Mouse (Mus musculus) neural tube, embryonic 13.5 days (tissue): ENCODE results near the gene Samd1. TPM values are rescaled to one million over a fixed set of nuclear protein-coding genes. Genes with fewer than 3 reads are reported as not detected.

Source experiments
- ATAC-seq: fragments of 200-750 bp; cut with Nextera tagmentation; 2 replicates; pipeline ENCODE4 v1.8.0; 2017; ENCODE audit warnings: low read depth, mild to moderate bottlenecking, moderate TSS enrichment, moderate library complexity
- H3K27ac ChIP-seq: fragments of 300-500 bp; sonication (generic); replicated peaks from 2 replicates; pipeline ENCODE4 v1.5.1; 2015; ENCODE audit warnings: moderate library complexity, mild to moderate bottlenecking, inconsistent platforms
- H3K27me3 ChIP-seq: fragments of 300-500 bp; sonication (generic); 2 replicates; pipeline ENCODE4 v1.6.1; 2015; ENCODE audit warnings: mild to moderate bottlenecking, inconsistent platforms
- H3K36me3 ChIP-seq: fragments of 300-500 bp; sonication (generic); 2 replicates; pipeline ENCODE4 v1.6.1; 2015; ENCODE audit warnings: mild to moderate bottlenecking, inconsistent platforms
- H3K4me1 ChIP-seq: fragments of 300-500 bp; sonication (generic); replicated peaks from 2 replicates; pipeline ENCODE4 v1.6.1; 2015; ENCODE audit warnings: inconsistent platforms
- H3K4me2 ChIP-seq: fragments of 300-500 bp; sonication (generic); 2 replicates; pipeline ENCODE4 v1.6.1; 2015; ENCODE audit warnings: inconsistent platforms, mild to moderate bottlenecking, moderate library complexity
- H3K4me3 ChIP-seq: fragments of 300-500 bp; sonication (generic); 2 replicates; pipeline ENCODE4 v1.5.1; 2015; ENCODE audit warnings: mild to moderate bottlenecking, inconsistent platforms
- H3K9ac ChIP-seq: fragments of 300-500 bp; sonication (generic); 2 replicates; pipeline ENCODE4 v1.6.1; 2015; ENCODE audit warnings: moderate library complexity, mild to moderate bottlenecking, inconsistent platforms
- H3K9me3 ChIP-seq: fragments of 300-500 bp; sonication (generic); 2 replicates; pipeline ENCODE4 v1.6.1; 2016; ENCODE audit warnings: inconsistent platforms
- WGBS: fragments of 180-500 bp; shearing (Covaris S2); methylation state at CpG from one replicate; pipeline ENCODE4 v1.1.7; 2015; 5-methylcytosine and 5-hydroxymethylcytosine counted together
- polyA plus RNA-seq: library from polyadenylated mRNA; unstranded; fragments of >200 nt; fragmentation: Nextera tagmentation; extraction: Ambion mirVana; gene quantifications from 2 replicates; pipeline ENCODE4 v1.2.1, GENCODE M21; 2015

Gene Samd1
- 8.0 and 8.3 TPM in 2 replicates for polyA plus RNA-seq

DNA sequence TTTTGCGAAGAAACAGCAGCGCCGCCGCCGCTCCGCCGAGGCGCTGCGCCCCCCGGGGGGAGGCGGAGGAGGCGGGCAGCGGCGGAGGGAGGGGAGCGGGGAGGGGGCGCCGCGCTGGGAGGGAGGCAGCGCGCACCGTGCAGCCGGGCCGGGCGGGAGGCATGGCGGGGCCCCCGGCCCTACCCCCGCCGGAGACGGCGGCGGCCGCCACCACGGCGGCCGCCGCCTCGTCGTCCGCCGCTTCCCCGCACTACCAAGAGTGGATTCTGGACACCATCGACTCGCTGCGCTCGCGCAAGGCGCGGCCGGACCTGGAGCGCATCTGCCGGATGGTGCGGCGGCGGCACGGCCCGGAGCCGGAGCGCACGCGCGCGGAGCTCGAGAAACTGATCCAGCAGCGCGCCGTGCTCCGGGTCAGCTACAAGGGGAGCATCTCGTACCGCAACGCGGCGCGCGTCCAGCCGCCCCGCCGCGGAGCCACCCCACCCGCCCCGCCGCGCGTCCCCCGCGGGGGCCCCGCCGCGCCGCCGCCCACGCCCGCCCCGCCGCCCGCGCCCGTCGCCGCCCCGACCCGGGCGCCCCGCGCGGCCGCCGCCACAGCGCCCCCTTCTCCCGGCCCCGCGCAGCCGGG lies at the start of gene Samd1:
Samd1 (plus strand) TSS at position 162 of the 631 bp plus-strand sequence.
- WGBS: 2% methylated on average over 49 of the region's 112 CpGs

GRCm38 (mm10) chr8:83954749-83955105 lies 42.7 kb upstream of the Samd1 start:
- H3K4me1 ChIP-seq: peaks cover 16% of the 10 kb centered on the region
- peak overlapping the region; percentile 59 for H3K4me3 ChIP-seq
- peak overlapping the region; percentile 69 for H3K9ac ChIP-seq
- H3K27me3 ChIP-seq: no peaks in the 10 kb centered on the region
- H3K27ac ChIP-seq: peak overlapping the region; percentile 74
- ATAC-seq: no peak
- no peaks in the 10 kb centered on the region for H3K36me3 ChIP-seq
- peak overlapping the region; percentile 94 for H3K4me2 ChIP-seq
- 1% methylated on average over 14 of the region's 14 CpGs for WGBS
- H3K9me3 ChIP-seq: no peaks in the 10 kb centered on the region

More for the DNA sequence above, at the start of gene Samd1:
- Histone ChIP-seq H3K4me2 (peak within 1 kb of the TSS; percentile 81), H3K27me3 (peaks cover 29% of the 10 kb centered on the region), H3K27ac (peak within 1 kb of the TSS; percentile 97), H3K9me3 (no peaks in the 10 kb centered on the region), H3K4me1 (peaks cover 33% of the 10 kb centered on the region), H3K36me3 (peaks cover 36% of the 10 kb centered on the region), H3K9ac (peak within 1 kb of the TSS; percentile 91), H3K4me3 (peak within 1 kb of the TSS; percentile 79)
- peak; percentile 12; the same call in 1 of the 2 replicates for ATAC-seq

GRCm38 (mm10) chr8:83955106-83955957 lies 42.1 kb upstream of the Samd1 start, which contains the start of the genes Gm10644 and Asf1b:
Gene Gm10644 (minus strand): TSS chr8:83955205.
Gene Asf1b (plus strand): TSS chr8:83955507.
- peaks cover 16% of the 10 kb centered on the region for H3K4me1 ChIP-seq
- H3K4me2 ChIP-seq: peak within 1 kb of the TSS; percentile 94
- peak; percentile 100 for ATAC-seq
- H3K9me3 ChIP-seq: no peaks in the 10 kb centered on the region
- H3K27ac ChIP-seq: peak within 1 kb of the TSS; percentile 74
- under 1% methylated on average over 75 of the region's 75 CpGs for WGBS
- H3K9ac ChIP-seq: peak within 1 kb of the TSS; percentile 69
- no peaks in the 10 kb centered on the region for H3K27me3 ChIP-seq
- peak within 1 kb of the TSS; percentile 59 for H3K4me3 ChIP-seq
- no peaks in the 10 kb centered on the region for H3K36me3 ChIP-seq

- H3K9ac ChIP-seq: peak overlapping the region; percentile 68
- ATAC-seq: no peak; the same call in 1 of the 2 replicates
- under 1% methylated on average over 15 of the region's 15 CpGs for WGBS
These were observed 41.6 kb upstream of the Samd1 start for GRCm38 (mm10) chr8:83955958-83956218.

DNA sequence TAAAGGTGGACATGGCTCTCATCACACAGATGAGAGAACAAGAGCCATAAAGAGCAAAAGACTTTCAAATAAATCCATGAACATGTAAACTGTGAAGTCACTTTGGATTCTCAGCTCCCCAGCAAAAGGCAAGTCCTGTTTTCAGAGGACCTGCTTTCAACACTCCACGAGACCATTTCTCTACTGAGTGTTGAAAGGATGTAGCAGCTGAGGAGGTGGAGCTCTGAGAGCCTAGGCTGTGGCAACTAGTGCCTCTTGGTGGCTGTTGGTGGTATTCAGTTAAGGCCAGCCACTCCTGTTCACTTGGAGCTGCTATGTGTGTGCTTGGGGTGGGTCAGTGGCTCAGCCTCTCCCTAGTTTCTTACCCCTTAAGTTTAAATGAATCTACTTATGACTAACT lies 40.7 kb upstream of the Samd1 start:
- 41% methylated on average over 1 of the region's 1 CpGs for WGBS
- H3K36me3 ChIP-seq: no peaks in the 10 kb centered on the region
- H3K9me3 ChIP-seq: no peaks in the 10 kb centered on the region
- H3K4me1 ChIP-seq: peaks cover 16% of the 10 kb centered on the region
- H3K27ac ChIP-seq: no peak overlapping the region
- ATAC-seq: no peak
- no peaks in the 10 kb centered on the region for H3K27me3 ChIP-seq
- H3K9ac ChIP-seq: no peak overlapping the region
- H3K4me2 ChIP-seq: peak overlapping the region; percentile 94
- peak overlapping the region; percentile 59 for H3K4me3 ChIP-seq

More at GRCm38 (mm10) chr8:83955958-83956218, 41.6 kb upstream of the Samd1 start:
- Histone ChIP-seq H3K4me1 (peaks cover 16% of the 10 kb centered on the region), H3K27ac (no peak overlapping the region), H3K27me3 (no peaks in the 10 kb centered on the region), H3K4me3 (peak overlapping the region; percentile 59), H3K36me3 (no peaks in the 10 kb centered on the region), H3K9me3 (no peaks in the 10 kb centered on the region), H3K4me2 (peak overlapping the region; percentile 94)

DNA sequence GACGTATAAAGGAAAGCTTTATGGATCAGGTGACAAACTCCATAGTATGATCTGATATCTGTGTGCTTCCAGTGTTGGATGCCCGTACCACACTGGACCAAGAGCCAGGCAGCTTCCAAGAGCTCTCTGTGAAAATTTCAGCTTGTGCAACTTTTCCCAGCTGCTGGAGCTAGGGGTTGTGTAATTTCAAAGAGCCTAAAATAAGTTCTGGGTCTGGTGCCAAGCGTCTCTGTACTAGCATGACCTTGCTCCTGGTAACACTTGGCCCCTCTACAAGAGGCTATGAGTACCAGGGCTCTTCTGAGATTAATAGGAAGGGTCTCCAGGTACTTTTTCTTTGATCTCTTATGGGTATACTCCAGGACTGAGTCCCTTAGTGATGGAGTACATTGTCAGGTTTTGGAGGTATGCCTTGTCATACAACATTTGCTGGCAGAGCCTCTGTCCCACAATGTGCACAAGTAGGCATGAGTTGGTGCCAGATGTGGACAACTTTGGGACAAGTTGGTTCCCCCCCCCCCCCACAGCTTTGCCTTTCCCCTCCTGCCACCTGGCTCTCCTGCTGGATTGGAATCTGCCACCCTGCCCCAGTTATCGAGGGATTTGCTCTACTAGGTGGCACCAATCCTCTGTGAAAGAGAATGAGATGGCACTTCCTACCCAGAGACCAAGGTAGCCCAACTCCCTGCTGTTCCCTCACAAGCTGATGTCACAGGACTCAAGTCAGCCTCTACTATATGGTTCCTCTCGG lies 33.3 kb upstream of the Samd1 start:
- H3K9ac ChIP-seq: no peak overlapping the region
- ATAC-seq: no peak
- H3K4me2 ChIP-seq: no peak overlapping the region
- no peak overlapping the region for H3K27ac ChIP-seq
- no peaks in the 10 kb centered on the region for H3K4me1 ChIP-seq
- H3K4me3 ChIP-seq: no peak overlapping the region
- WGBS: 93% methylated on average over 5 of the region's 5 CpGs
- H3K9me3 ChIP-seq: no peaks in the 10 kb centered on the region
- peaks cover 6% of the 10 kb centered on the region; the same call in 1 of the 2 replicates for H3K36me3 ChIP-seq
- H3K27me3 ChIP-seq: no peaks in the 10 kb centered on the region

GRCm38 (mm10) chr8:83967701-83968100 lies 29.8 kb upstream of the Samd1 start:
- Histone ChIP-seq H3K36me3 (peaks cover 7% of the 10 kb centered on the region; the same call in 1 of the 2 replicates), H3K4me1 (peaks cover 9% of the 10 kb centered on the region), H3K4me3 (no peak overlapping the region), H3K9ac (no peak overlapping the region), H3K27ac (no peak overlapping the region), H3K27me3 (no peaks in the 10 kb centered on the region), H3K4me2 (no peak overlapping the region), H3K9me3 (no peaks in the 10 kb centered on the region)
- WGBS: 94% methylated on average over 7 of the region's 7 CpGs
- ATAC-seq: no peak

- H3K27ac ChIP-seq: no peak overlapping the region
- ATAC-seq: no peak
- H3K4me1 ChIP-seq: peaks cover 26% of the 10 kb centered on the region
- no peak overlapping the region for H3K4me2 ChIP-seq
- H3K9ac ChIP-seq: no peak overlapping the region
- 88% methylated on average over 4 of the region's 4 CpGs for WGBS
- no peak overlapping the region for H3K4me3 ChIP-seq
- H3K36me3 ChIP-seq: peaks cover 7% of the 10 kb centered on the region; the same call in 1 of the 2 replicates
- no peaks in the 10 kb centered on the region for H3K9me3 ChIP-seq
- H3K27me3 ChIP-seq: no peaks in the 10 kb centered on the region
These were observed 26.4 kb upstream of the Samd1 start for GRCm38 (mm10) chr8:83971121-83971520.

GRCm38 (mm10) chr8:83971661-83972060 lies 25.8 kb upstream of the Samd1 start:
- H3K27me3 ChIP-seq: no peaks in the 10 kb centered on the region
- H3K9ac ChIP-seq: peak overlapping the region; percentile 93
- peak overlapping the region; percentile 87 for H3K27ac ChIP-seq
- H3K4me1 ChIP-seq: peaks cover 31% of the 10 kb centered on the region
- no peaks in the 10 kb centered on the region for H3K9me3 ChIP-seq
- 70% methylated on average over 6 of the region's 6 CpGs for WGBS
- H3K36me3 ChIP-seq: peaks cover 7% of the 10 kb centered on the region; the same call in 1 of the 2 replicates
- H3K4me2 ChIP-seq: peak overlapping the region; percentile 81
- ATAC-seq: no peak
- peak overlapping the region; percentile 95 for H3K4me3 ChIP-seq

DNA sequence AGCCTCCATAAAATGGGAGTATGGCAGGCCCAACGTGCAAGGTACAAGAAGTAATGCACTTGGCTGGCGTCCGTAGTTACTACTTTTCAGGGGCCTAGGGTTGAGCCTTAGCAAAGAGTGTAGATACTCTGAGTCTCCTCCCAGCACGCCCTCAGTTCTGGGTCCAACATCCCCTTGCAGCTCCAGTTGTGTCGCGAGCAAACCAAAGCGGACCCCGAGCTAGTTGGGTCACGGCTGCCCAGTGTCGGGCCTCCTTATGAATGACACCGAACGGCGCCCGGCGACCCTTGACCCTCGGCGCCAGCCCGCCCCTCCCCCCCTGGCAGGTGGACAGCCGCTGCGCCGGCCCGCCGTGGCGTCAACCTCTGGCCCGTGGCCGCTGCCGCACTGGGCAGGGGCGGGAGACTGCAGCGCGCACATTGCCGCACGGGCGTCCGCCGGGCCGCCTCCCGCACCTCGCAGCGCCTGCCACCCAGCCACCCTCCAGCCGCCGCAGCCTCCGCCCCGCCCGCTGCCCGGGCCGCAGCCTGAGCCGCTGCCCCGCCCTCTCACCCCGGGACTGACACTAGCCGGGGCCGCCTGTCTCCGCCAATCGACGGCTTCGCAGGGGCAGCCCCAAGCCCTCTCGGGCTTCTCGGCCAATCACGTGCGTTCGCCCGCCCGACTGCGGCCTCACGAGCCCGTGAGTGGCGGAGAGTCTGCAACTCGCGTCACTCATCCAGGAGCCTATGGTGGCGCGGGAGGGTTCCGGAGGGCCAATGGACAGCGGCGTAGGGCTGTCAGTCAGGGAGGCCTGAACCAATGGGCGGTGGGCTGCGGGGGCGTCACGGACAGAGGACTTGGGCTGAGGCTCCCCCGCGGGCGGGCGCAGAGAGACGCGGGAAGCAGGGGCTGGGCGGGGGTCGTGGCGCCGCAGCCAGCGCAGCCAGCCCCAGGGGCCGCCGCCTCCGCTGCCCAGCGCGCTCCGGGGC lies 25.0 kb upstream of the Samd1 start, which contains the start of gene Prkaca:
Prkaca (plus strand) TSS at position 844 of the 971 bp plus-strand sequence.
- H3K4me2 ChIP-seq: peak within 1 kb of the TSS; percentile 97
- H3K9me3 ChIP-seq: no peaks in the 10 kb centered on the region
- under 1% methylated on average over 86 of the region's 94 CpGs for WGBS
- H3K4me3 ChIP-seq: peak within 1 kb of the TSS; percentile 95
- no peaks in the 10 kb centered on the region for H3K27me3 ChIP-seq
- peak within 1 kb of the TSS; percentile 94 for H3K9ac ChIP-seq
- peak within 1 kb of the TSS; percentile 87 for H3K27ac ChIP-seq
- ATAC-seq: peak; percentile 100
- H3K4me1 ChIP-seq: peaks cover 38% of the 10 kb centered on the region
- H3K36me3 ChIP-seq: peaks cover 7% of the 10 kb centered on the region; the same call in 1 of the 2 replicates
